Mouse (Mus musculus): Measurements from ENCODE around the gene Stim2. TPM values are rescaled to one million over a fixed set of nuclear protein-coding genes. Genes with fewer than 3 reads are reported as not detected.

The Stim2 gene
- total and polyA plus RNA-seq, 3 experiments: 8.2 to 17.2 (median 16.5) TPM

GRCm38 (mm10) chr5:54116538-54116937 lies 118.2 kb downstream of the Stim2 start:
- no peaks in the 10 kb centered on the region for H3K4me1 ChIP-seq (ENCODE audit: control insufficient read depth, insufficient read depth, low read length)
- no peak overlapping the region for H3K4me3 ChIP-seq
- WGBS: 94% methylated on average over 10 of the region's 10 CpGs
- TF ChIP-seq POLR2A (IDR thresholded peaks at IDR 0.05; ENCODE audit: insufficient read depth, low read depth, low read length) (no peak), CTCF (IDR thresholded peaks at IDR 0.05) (no peak), EP300 (IDR thresholded peaks at IDR 0.05; ENCODE audit: insufficient read depth, low read depth, low read length) (no peak)
- intact Hi-C loops (cut with DNase I): loop anchor here (10.0 kb wide), 2 partner anchors 432 to 762 kb away; no protein-coding TSS in a partner anchor
- H3K27me3 ChIP-seq (ENCODE audit: control insufficient read depth, insufficient read depth, low read length): no peaks in the 10 kb centered on the region
- H3K36me3 ChIP-seq (ENCODE audit: control insufficient read depth, insufficient read depth, low read length): no peaks in the 10 kb centered on the region
- DNase-seq: no peak
- H3K27ac ChIP-seq: no peak overlapping the region
- no peak overlapping the region for H3K9ac ChIP-seq (ENCODE audit: low read depth, low read length)
- H3K79me2 ChIP-seq (replicated peaks; ENCODE audit: control insufficient read depth, insufficient read depth, low read length): no peaks in the 10 kb centered on the region

- Histone ChIP-seq H3K4me3 (no peak overlapping the region), H3K27me3 (ENCODE audit: control insufficient read depth, insufficient read depth, low read length) (no peaks in the 10 kb centered on the region), H3K9ac (ENCODE audit: low read depth, low read length) (no peak overlapping the region), H3K27ac (no peak overlapping the region), H3K79me2 (replicated peaks; ENCODE audit: control insufficient read depth, insufficient read depth, low read length) (no peaks in the 10 kb centered on the region), H3K4me1 (ENCODE audit: control insufficient read depth, insufficient read depth, low read length) (no peaks in the 10 kb centered on the region), H3K36me3 (ENCODE audit: control insufficient read depth, insufficient read depth, low read length) (no peaks in the 10 kb centered on the region)
- WGBS: 65% methylated on average over 19 of the region's 19 CpGs
- intact Hi-C loops (cut with DNase I): loop anchor here (10.0 kb wide), 2 partner anchors 434 to 764 kb away; no protein-coding TSS in a partner anchor
- TF ChIP-seq CTCF (IDR thresholded peaks at IDR 0.05) (no peak), EP300 (IDR thresholded peaks at IDR 0.05; ENCODE audit: insufficient read depth, low read depth, low read length) (no peak), POLR2A (IDR thresholded peaks at IDR 0.05; ENCODE audit: insufficient read depth, low read depth, low read length) (no peak)
- DNase-seq: no peak
These were observed 120.3 kb downstream of the Stim2 start for GRCm38 (mm10) chr5:54118410-54119212.

GRCm38 (mm10) chr5:54148091-54148795 lies 149.9 kb downstream of the Stim2 start:
- Histone ChIP-seq H3K79me2 (replicated peaks; ENCODE audit: control insufficient read depth, insufficient read depth, low read length) (no peaks in the 10 kb centered on the region), H3K9ac (ENCODE audit: low read depth, low read length) (no peak overlapping the region), H3K27ac (no peak overlapping the region), H3K4me3 (no peak overlapping the region), H3K36me3 (ENCODE audit: control insufficient read depth, insufficient read depth, low read length) (no peaks in the 10 kb centered on the region), H3K4me1 (ENCODE audit: control insufficient read depth, insufficient read depth, low read length) (no peaks in the 10 kb centered on the region), H3K27me3 (ENCODE audit: control insufficient read depth, insufficient read depth, low read length) (no peaks in the 10 kb centered on the region)
- TF ChIP-seq POLR2A (IDR thresholded peaks at IDR 0.05; ENCODE audit: insufficient read depth, low read depth, low read length) (no peak), EP300 (IDR thresholded peaks at IDR 0.05; ENCODE audit: insufficient read depth, low read depth, low read length) (no peak), CTCF (IDR thresholded peaks at IDR 0.05) (no peak)
- 72% methylated on average over 5 of the region's 5 CpGs for WGBS
- no peak for DNase-seq
- intact Hi-C loops (cut with DNase I): no loop called here

- peaks cover 4% of the 10 kb centered on the region for H3K4me1 ChIP-seq (ENCODE audit: control insufficient read depth, insufficient read depth, low read length)
- WGBS: 18% methylated on average over 13 of the region's 13 CpGs
- no peak overlapping the region for H3K4me3 ChIP-seq
- H3K79me2 ChIP-seq (replicated peaks; ENCODE audit: control insufficient read depth, insufficient read depth, low read length): no peaks in the 10 kb centered on the region
- H3K36me3 ChIP-seq (ENCODE audit: control insufficient read depth, insufficient read depth, low read length): no peaks in the 10 kb centered on the region
- H3K9ac ChIP-seq (ENCODE audit: low read depth, low read length): no peak overlapping the region
- intact Hi-C loops (cut with DNase I): no loop called here
- DNase-seq: peak in 1 of 2 experiments; percentile 6
- TF ChIP-seq CTCF (IDR thresholded peaks at IDR 0.05) (peak; percentile 92), POLR2A (IDR thresholded peaks at IDR 0.05; ENCODE audit: insufficient read depth, low read depth, low read length) (no peak)
- H3K27me3 ChIP-seq (ENCODE audit: control insufficient read depth, insufficient read depth, low read length): no peaks in the 10 kb centered on the region
- H3K27ac ChIP-seq: no peak overlapping the region
These were observed 156.4 kb downstream of the Stim2 start for GRCm38 (mm10) chr5:54154503-54155226.

- no peaks in the 10 kb centered on the region for H3K36me3 ChIP-seq (ENCODE audit: control insufficient read depth, insufficient read depth, low read length)
- TF ChIP-seq CTCF (IDR thresholded peaks at IDR 0.05) (no peak), EP300 (IDR thresholded peaks at IDR 0.05; ENCODE audit: insufficient read depth, low read depth, low read length) (no peak), POLR2A (IDR thresholded peaks at IDR 0.05; ENCODE audit: insufficient read depth, low read depth, low read length) (no peak)
- H3K4me3 ChIP-seq: no peak overlapping the region
- H3K27me3 ChIP-seq (ENCODE audit: control insufficient read depth, insufficient read depth, low read length): no peaks in the 10 kb centered on the region
- peaks cover 4% of the 10 kb centered on the region for H3K4me1 ChIP-seq (ENCODE audit: control insufficient read depth, insufficient read depth, low read length)
- intact Hi-C loops (cut with DNase I): no loop called here
- no peak overlapping the region for H3K9ac ChIP-seq (ENCODE audit: low read depth, low read length)
- WGBS: 57% methylated on average over 12 of the region's 12 CpGs
- no peak for DNase-seq
- no peak overlapping the region for H3K27ac ChIP-seq
- no peaks in the 10 kb centered on the region for H3K79me2 ChIP-seq (replicated peaks; ENCODE audit: control insufficient read depth, insufficient read depth, low read length)
These were observed 157.0 kb downstream of the Stim2 start for GRCm38 (mm10) chr5:54155227-54155776.

All from heart, adult 2 months (tissue).